Mouse (Mus musculus): ENCODE results near the gene Tsc22d3.

GRCm38 (mm10) chrX:140526253-140526618 is 74.2 kb downstream of the Tsc22d3 start:
- TF ChIP-seq TAL1 (IDR thresholded peaks at IDR 0.05; ENCODE audit: low read length) (no peak), GATA1 (IDR thresholded peaks at IDR 0.05; ENCODE audit: low read length) (no peak)
